Mouse (Mus musculus): Measurements from ENCODE around the gene Chst12. TPM values are rescaled to one million over a fixed set of nuclear protein-coding genes. Genes with fewer than 3 reads are reported as not detected.

The Chst12 gene
- 27.0 and 27.4 TPM in 2 replicates for polyA plus RNA-seq (2012; rRNA removed)

DNA sequence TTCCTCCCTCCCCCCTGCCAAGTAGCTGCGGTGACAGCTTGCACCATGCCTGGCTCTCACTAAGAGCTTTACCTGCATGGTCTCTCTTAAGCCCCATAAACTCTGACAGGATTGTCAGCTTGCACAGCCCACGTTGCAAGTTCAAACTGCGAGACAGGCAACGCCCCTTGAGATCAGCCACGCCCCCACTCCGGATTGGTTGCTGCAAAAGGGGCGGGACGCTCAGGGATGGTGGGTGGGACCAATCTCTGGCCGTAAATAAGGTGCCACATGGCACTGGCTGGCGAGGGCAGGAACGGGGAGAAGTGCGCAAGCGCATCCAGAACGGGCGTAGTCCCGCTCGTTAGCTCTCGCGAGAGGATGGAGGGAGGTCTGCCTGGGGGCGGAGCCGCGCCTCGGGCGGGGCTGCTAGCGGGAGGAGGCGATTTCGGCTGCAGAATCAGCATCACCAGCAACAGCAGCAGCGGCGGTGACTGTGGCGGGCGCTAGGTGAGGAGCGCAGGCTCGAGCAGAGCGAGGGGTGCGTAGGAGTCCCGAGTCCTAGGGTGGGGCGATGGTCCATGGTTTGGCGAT, at the start of gene Chst12:
Gene Chst12 (plus strand): TSS at position 343 of the 573 bp plus-strand sequence.

DNA sequence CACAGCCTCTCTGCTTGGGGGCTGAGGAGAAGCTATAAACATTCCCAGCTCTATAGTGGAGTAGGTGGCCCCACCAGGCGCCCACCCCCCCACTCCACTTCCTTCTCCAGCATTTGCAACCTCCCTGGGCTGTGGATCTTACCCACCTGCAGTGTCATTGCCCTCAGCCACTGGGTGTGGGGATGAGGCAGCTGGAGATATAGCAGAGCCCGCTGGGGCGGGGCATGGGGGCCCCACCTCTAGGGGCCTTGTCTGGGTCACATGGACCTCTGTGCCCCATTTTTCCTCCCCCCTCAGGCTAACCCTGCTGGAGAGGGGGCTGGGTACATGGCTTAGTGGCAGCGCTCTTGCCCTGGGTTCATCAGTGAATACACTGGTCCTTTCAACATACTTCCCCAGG, 59.5 kb downstream of the Chst12 start, which contains the start of gene Grifin:
Gene Grifin (minus strand): TSS at position 176 of the 400 bp plus-strand sequence.

Other genes with a start within 250 kb of the Chst12 start
- gene Mad1l1, start 184.0 kb upstream of the Chst12 start, polyA plus RNA-seq (2012; rRNA removed), result 16.9 and 17.6 TPM in 2 replicates
- gene Nudt1, start 183.9 kb upstream of the Chst12 start, polyA plus RNA-seq (2012; rRNA removed), result 10.6 and 11.4 TPM in 2 replicates
- 5.8 and 6.2 TPM in 2 replicates for gene Mrm2, start 173.7 kb upstream of the Chst12 start, polyA plus RNA-seq (2012; rRNA removed)
- gene Snx8, start 116.3 kb upstream of the Chst12 start, polyA plus RNA-seq (2012; rRNA removed), result 9.1 TPM in 2 replicates
- 79.6 and 88.9 TPM in 2 replicates for gene Eif3b, start 86.2 kb upstream of the Chst12 start, polyA plus RNA-seq (2012; rRNA removed)
- not detected in 2 replicates for gene Gm4869, start 59.9 kb upstream of the Chst12 start, polyA plus RNA-seq (2012; rRNA removed)
- gene Grifin, start 59.5 kb downstream of the Chst12 start, polyA plus RNA-seq (2012; rRNA removed), result not detected in 2 replicates
- gene Lfng, start 101.8 kb downstream of the Chst12 start, polyA plus RNA-seq (2012; rRNA removed), result 66.8 and 83.1 TPM in 2 replicates
- 55.3 and 55.5 TPM in 2 replicates for gene Ttyh3, start 143.5 kb downstream of the Chst12 start, polyA plus RNA-seq (2012; rRNA removed)
- 9.6 and 10.3 TPM in 2 replicates for gene Iqce, start 196.8 kb downstream of the Chst12 start, polyA plus RNA-seq (2012; rRNA removed)
- 27.1 and 30.0 TPM in 2 replicates for gene Brat1, start 199.5 kb downstream of the Chst12 start, polyA plus RNA-seq (2012; rRNA removed)
- gene Amz1, start 218.6 kb downstream of the Chst12 start, polyA plus RNA-seq (2012; rRNA removed), result 3.8 and 5.5 TPM in 2 replicates

Measured in colon, adult 2 months (tissue).